Mouse (Mus musculus) kidney, postnatal 14 days (tissue): ENCODE results near the gene Gsta1.
"Not testable (repeated sequence)": the region's sequence is repeated elsewhere in the genome, so short reads cannot be mapped to it uniquely, and the experiment has no call there.

Experiments used
- DNase-seq: peaks from one replicate; pipeline ENCODE4 v3.0.0; 2022; ENCODE audit warnings: mixed read lengths

The Gsta1 gene

DNA sequence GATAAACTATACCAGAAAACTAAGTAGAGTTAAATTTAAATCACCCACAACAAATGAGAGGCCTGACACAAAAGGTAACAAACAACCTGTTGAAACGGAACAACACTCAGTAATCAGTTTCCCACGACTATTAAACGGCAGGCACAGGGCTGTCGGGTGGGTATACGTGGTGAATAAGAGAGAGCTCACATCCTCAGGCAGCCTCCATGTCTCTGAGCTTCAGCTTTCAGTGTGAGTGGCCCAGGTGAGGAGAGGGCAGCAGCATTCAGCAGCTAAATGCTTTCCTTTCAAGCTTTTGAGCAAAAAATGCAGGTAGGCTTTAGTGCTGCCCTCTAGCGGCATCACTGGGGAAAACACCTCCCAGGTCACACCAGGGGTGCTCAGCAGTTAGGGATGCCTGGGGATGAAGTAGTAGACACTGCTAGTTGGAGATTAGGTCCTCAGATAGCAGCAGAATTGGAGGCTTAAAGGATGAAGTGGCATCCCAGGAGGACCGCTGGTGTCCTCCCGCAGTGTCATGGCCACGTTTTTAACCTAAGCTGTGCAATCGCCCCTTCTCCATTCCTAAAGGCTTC is 2.8 kb downstream of the Gsta1 start:
- not testable (repeated sequence) for DNase-seq

GRCm38 (mm10) chr9:78255683-78256470 is 25.4 kb downstream of the Gsta1 start:
- DNase-seq, result peak; percentile 61

DNA sequence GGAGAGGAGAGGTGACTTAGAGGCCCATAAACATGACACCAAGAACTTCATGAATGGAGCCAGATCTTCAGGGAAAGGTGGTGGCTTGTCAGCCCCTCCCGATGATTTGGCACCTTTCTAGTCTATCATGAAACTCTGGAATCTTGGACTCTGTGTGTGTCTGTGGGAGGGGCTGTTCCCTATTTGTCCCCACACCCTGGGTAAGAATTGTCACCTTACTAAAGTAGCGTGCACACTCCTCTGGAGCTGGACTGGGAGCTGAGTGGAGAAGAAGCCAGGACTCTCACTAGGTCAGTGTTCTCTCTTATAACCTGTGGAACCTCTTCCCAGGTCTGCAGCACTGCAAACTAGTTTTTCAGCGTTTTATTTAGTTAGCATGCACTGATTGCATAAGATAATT is 26.5 kb downstream of the Gsta1 start, which contains the start of gene Gm3776:
Gene Gm3776, plus strand, starts transcription at position 216 of the 400 bp plus-strand sequence.
- DNase-seq, result not testable (repeated sequence)

GRCm38 (mm10) chr9:78259688-78260087 is 29.2 kb downstream of the Gsta1 start:
- DNase-seq, result peak; percentile 48

DNA sequence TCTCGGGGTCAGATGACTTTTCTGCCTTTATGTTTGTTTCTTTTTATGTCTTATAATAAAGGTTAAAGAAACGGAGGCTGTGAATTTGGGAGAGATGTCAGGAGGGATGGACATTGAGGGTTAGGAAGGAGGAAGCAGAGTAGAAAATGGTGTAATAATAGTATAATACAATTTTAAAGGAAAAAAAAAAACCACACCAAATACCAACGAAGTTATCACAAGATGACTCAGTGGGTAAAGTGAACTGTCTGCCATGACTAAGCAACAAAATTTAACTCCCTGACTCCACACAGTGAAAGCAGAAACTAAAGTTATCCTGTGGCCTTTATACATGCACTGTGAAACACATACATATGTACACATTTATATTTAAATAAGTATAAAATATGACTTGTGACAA is 40.5 kb downstream of the Gsta1 start:
- DNase-seq, result not testable (repeated sequence)

DNA sequence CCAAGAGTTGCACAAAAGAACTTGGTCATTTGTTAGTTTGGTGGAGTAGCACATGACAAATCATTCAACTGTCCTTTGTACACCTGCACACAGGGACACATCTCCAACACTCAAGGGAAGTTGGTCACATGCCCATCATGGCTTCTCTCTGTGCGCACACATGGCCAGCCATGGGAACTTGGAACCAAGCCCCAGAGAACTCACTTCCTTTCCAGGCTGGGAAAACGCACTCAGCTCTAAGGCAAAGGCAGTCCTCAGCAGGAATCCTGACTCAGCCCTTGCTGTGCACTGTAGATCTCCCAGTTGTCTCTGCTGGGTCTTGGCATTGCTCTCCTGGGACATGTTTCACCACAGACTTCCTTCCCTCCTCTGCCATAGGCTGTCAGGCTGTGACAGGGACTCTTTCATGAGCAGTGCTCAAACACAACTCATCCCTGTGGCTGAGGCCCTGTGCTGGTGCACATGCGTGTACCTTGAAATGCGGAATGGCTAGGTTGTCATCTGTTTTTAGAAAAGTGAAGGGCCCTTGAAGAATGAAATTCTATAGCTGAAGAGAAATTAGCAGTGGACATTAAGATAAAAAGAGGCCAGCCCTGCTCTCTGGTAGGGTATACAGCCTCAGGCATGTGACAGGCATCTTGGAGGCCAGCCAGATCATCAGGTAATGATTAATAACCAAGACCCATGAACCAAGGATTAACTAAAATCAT is 51.7 kb downstream of the Gsta1 start:
- DNase-seq, result peak; percentile 78

GRCm38 (mm10) chr9:78289063-78289462 is 58.6 kb downstream of the Gsta1 start:
- DNase-seq, result not testable (repeated sequence)

DNA sequence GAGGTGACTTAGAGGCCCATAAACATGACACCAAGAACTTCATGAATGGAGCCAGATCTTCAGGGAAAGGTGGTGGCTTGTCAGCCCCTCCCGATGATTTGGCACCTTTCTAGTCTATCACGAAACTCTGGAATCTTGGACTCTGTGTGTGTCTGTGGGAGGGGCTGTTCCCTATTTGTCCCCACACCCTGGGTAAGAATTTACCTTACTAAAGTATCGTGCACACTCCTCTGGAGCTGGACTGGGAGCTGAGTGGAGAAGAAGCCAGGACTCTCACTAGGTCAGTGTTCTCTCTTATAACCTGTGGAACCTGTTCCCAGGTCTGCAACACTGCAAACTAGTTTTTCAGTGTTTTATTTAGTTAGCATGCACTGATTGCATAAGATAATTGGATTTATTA is 59.3 kb downstream of the Gsta1 start, which contains the start of gene Gm10639:
Gene Gm10639, plus strand, starts transcription at position 201 of the 400 bp plus-strand sequence.
- not testable (repeated sequence) for DNase-seq
